Mouse (Mus musculus): ENCODE data around the gene Poln. TPM values are rescaled to one million over a fixed set of nuclear protein-coding genes. Genes with fewer than 3 reads are reported as not detected.

Gene Poln
- polyA plus RNA-seq, 1 experiment, result 0.11 TPM

- peak overlapping the region; percentile 39 for H3K4me3 ChIP-seq (ENCODE audit: insufficient read depth, poor library complexity, severe bottlenecking)
- no peaks in the 10 kb centered on the region for H3K27me3 ChIP-seq (ENCODE audit: control insufficient read depth, insufficient read depth, insufficient read length)
- no peaks in the 10 kb centered on the region for H3K79me2 ChIP-seq (ENCODE audit: control insufficient read depth, insufficient read depth)
- TF ChIP-seq MYOD1 (IDR thresholded peaks at IDR 0.05; ENCODE audit: control insufficient read depth, insufficient read length, low read depth) (no peak), MYOG (IDR thresholded peaks at IDR 0.05; ENCODE audit: control insufficient read depth, extremely low read depth, insufficient read length) (no peak), USF1 (IDR thresholded peaks at IDR 0.05; ENCODE audit: low read depth) (no peak), CEBPB (IDR thresholded peaks at IDR 0.05; ENCODE audit: low read depth) (no peak), FOSL1 (IDR thresholded peaks at IDR 0.05; ENCODE audit: insufficient read depth, low read length, poor library complexity, severe bottlenecking) (no peak), CTCF (IDR thresholded peaks at IDR 0.05; ENCODE audit: control insufficient read depth, insufficient read depth, insufficient read length) (no peak), MAX (IDR thresholded peaks at IDR 0.05) (no peak)
- no peaks in the 10 kb centered on the region for H3K36me3 ChIP-seq (ENCODE audit: control insufficient read depth, insufficient read depth)
- H3K79me3 ChIP-seq (ENCODE audit: low read depth), result no peaks in the 10 kb centered on the region
- peak overlapping the region; percentile 69 for H3ac ChIP-seq (ENCODE audit: control insufficient read depth, insufficient read length, low read depth)
These were observed 17.7 kb upstream of the Poln start for GRCm38 (mm10) chr5:34186961-34187391.

GRCm38 (mm10) chr5:34186391-34186790, 17.1 kb upstream of the Poln start:
- H3K36me3 ChIP-seq (ENCODE audit: control insufficient read depth, insufficient read depth), result no peaks in the 10 kb centered on the region
- H3K79me2 ChIP-seq (ENCODE audit: control insufficient read depth, insufficient read depth), result no peaks in the 10 kb centered on the region
- no peaks in the 10 kb centered on the region for H3K79me3 ChIP-seq (ENCODE audit: low read depth)
- TF ChIP-seq FOSL1 (IDR thresholded peaks at IDR 0.05; ENCODE audit: insufficient read depth, low read length, poor library complexity, severe bottlenecking), result no peak
- no peak for TF ChIP-seq MYOD1 (IDR thresholded peaks at IDR 0.05; ENCODE audit: control insufficient read depth, insufficient read length, low read depth)
- no peak for TF ChIP-seq MYOG (IDR thresholded peaks at IDR 0.05; ENCODE audit: control insufficient read depth, extremely low read depth, insufficient read length)
- no peak for TF ChIP-seq CEBPB (IDR thresholded peaks at IDR 0.05; ENCODE audit: low read depth)
- TF ChIP-seq CTCF (IDR thresholded peaks at IDR 0.05; ENCODE audit: control insufficient read depth, insufficient read depth, insufficient read length), result no peak
- no peak for TF ChIP-seq MAX (IDR thresholded peaks at IDR 0.05)
- no peak for TF ChIP-seq USF1 (IDR thresholded peaks at IDR 0.05; ENCODE audit: low read depth)
- peak overlapping the region; percentile 39 for H3K4me3 ChIP-seq (ENCODE audit: insufficient read depth, poor library complexity, severe bottlenecking)
- peak overlapping the region; percentile 69 for H3ac ChIP-seq (ENCODE audit: control insufficient read depth, insufficient read length, low read depth)
- H3K27me3 ChIP-seq (ENCODE audit: control insufficient read depth, insufficient read depth, insufficient read length), result no peaks in the 10 kb centered on the region

GRCm38 (mm10) chr5:34185791-34186190, 16.5 kb upstream of the Poln start:
- Histone ChIP-seq H3K79me2 (ENCODE audit: control insufficient read depth, insufficient read depth) (no peaks in the 10 kb centered on the region), H3K79me3 (ENCODE audit: low read depth) (no peaks in the 10 kb centered on the region), H3K4me3 (ENCODE audit: insufficient read depth, poor library complexity, severe bottlenecking) (no peak overlapping the region), H3K27me3 (ENCODE audit: control insufficient read depth, insufficient read depth, insufficient read length) (no peaks in the 10 kb centered on the region), H3K36me3 (ENCODE audit: control insufficient read depth, insufficient read depth) (no peaks in the 10 kb centered on the region), H3ac (ENCODE audit: control insufficient read depth, insufficient read length, low read depth) (no peak overlapping the region)
- no peak for TF ChIP-seq MAX (IDR thresholded peaks at IDR 0.05)
- no peak for TF ChIP-seq FOSL1 (IDR thresholded peaks at IDR 0.05; ENCODE audit: insufficient read depth, low read length, poor library complexity, severe bottlenecking)

- Histone ChIP-seq H3K79me3 (ENCODE audit: low read depth) (no peaks in the 10 kb centered on the region), H3K4me3 (ENCODE audit: insufficient read depth, poor library complexity, severe bottlenecking) (no peak overlapping the region)
These were observed 15.9 kb upstream of the Poln start for GRCm38 (mm10) chr5:34185051-34185580.

GRCm38 (mm10) chr5:34183976-34184375, 14.7 kb upstream of the Poln start:
- Histone ChIP-seq H3ac (ENCODE audit: control insufficient read depth, insufficient read length, low read depth) (no peak overlapping the region), H3K79me2 (ENCODE audit: control insufficient read depth, insufficient read depth) (no peaks in the 10 kb centered on the region), H3K79me3 (ENCODE audit: low read depth) (no peaks in the 10 kb centered on the region), H3K27me3 (ENCODE audit: control insufficient read depth, insufficient read depth, insufficient read length) (no peaks in the 10 kb centered on the region), H3K36me3 (ENCODE audit: control insufficient read depth, insufficient read depth) (no peaks in the 10 kb centered on the region), H3K4me3 (ENCODE audit: insufficient read depth, poor library complexity, severe bottlenecking) (no peak overlapping the region)
- TF ChIP-seq MYOD1 (IDR thresholded peaks at IDR 0.05; ENCODE audit: control insufficient read depth, insufficient read length, low read depth) (no peak), MYOG (IDR thresholded peaks at IDR 0.05; ENCODE audit: control insufficient read depth, extremely low read depth, insufficient read length) (no peak), CTCF (IDR thresholded peaks at IDR 0.05; ENCODE audit: control insufficient read depth, insufficient read depth, insufficient read length) (no peak)

More at GRCm38 (mm10) chr5:34185051-34185580, 15.9 kb upstream of the Poln start:
- Histone ChIP-seq H3K36me3 (ENCODE audit: control insufficient read depth, insufficient read depth) (no peaks in the 10 kb centered on the region), H3K27me3 (ENCODE audit: control insufficient read depth, insufficient read depth, insufficient read length) (no peaks in the 10 kb centered on the region), H3ac (ENCODE audit: control insufficient read depth, insufficient read length, low read depth) (no peak overlapping the region), H3K79me2 (ENCODE audit: control insufficient read depth, insufficient read depth) (no peaks in the 10 kb centered on the region)
- TF ChIP-seq CTCF (IDR thresholded peaks at IDR 0.05; ENCODE audit: control insufficient read depth, insufficient read depth, insufficient read length) (no peak), MYOG (IDR thresholded peaks at IDR 0.05; ENCODE audit: control insufficient read depth, extremely low read depth, insufficient read length) (no peak), USF1 (IDR thresholded peaks at IDR 0.05; ENCODE audit: low read depth) (no peak), FOSL1 (IDR thresholded peaks at IDR 0.05; ENCODE audit: insufficient read depth, low read length, poor library complexity, severe bottlenecking) (no peak), MYOD1 (IDR thresholded peaks at IDR 0.05; ENCODE audit: control insufficient read depth, insufficient read length, low read depth) (no peak), MAX (IDR thresholded peaks at IDR 0.05) (no peak), CEBPB (IDR thresholded peaks at IDR 0.05; ENCODE audit: low read depth) (no peak)

GRCm38 (mm10) chr5:34183156-34183880, 14.1 kb upstream of the Poln start:
- Histone ChIP-seq H3K36me3 (ENCODE audit: control insufficient read depth, insufficient read depth) (no peaks in the 10 kb centered on the region), H3K79me3 (ENCODE audit: low read depth) (no peaks in the 10 kb centered on the region), H3K27me3 (ENCODE audit: control insufficient read depth, insufficient read depth, insufficient read length) (no peaks in the 10 kb centered on the region), H3ac (ENCODE audit: control insufficient read depth, insufficient read length, low read depth) (no peak overlapping the region), H3K4me3 (ENCODE audit: insufficient read depth, poor library complexity, severe bottlenecking) (no peak overlapping the region), H3K79me2 (ENCODE audit: control insufficient read depth, insufficient read depth) (no peaks in the 10 kb centered on the region)
- no peak for TF ChIP-seq MYOG (IDR thresholded peaks at IDR 0.05; ENCODE audit: control insufficient read depth, extremely low read depth, insufficient read length)
- no peak for TF ChIP-seq MAX (IDR thresholded peaks at IDR 0.05)
- TF ChIP-seq USF1 (IDR thresholded peaks at IDR 0.05; ENCODE audit: low read depth), result no peak
- no peak for TF ChIP-seq CTCF (IDR thresholded peaks at IDR 0.05; ENCODE audit: control insufficient read depth, insufficient read depth, insufficient read length)
- no peak for TF ChIP-seq CEBPB (IDR thresholded peaks at IDR 0.05; ENCODE audit: low read depth)
- no peak for TF ChIP-seq MYOD1 (IDR thresholded peaks at IDR 0.05; ENCODE audit: control insufficient read depth, insufficient read length, low read depth)
- no peak for TF ChIP-seq FOSL1 (IDR thresholded peaks at IDR 0.05; ENCODE audit: insufficient read depth, low read length, poor library complexity, severe bottlenecking)
